Mouse (Mus musculus): ENCODE data around the gene Gm10800. TPM values are rescaled to one million over a fixed set of nuclear protein-coding genes. Genes with fewer than 3 reads are reported as not detected.

Gene Gm10800
- 133 TPM for polyA plus RNA-seq (2017; shearing (Covaris generic))

DNA sequence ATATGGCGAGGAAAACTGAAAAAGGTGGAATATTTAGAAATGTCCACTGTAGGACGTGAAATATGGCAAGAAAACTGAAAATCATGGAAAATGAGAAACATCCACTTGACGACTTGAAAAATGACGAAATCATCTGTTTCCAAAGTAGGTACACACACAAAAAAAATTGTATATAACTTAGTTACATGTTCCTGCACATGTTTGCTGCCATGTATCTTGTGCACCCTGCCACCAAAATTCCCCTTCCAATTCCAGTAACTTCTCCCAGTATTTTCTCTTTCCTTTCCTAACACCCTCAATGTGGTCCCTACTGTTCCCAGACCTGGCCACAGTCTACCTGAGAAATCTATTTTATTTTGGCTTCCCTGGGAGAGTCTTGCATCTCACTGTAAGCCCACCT lies at the start of gene Gm10800:
Gm10800 (minus strand) TSS at position 101 of the 400 bp plus-strand sequence.

DNA sequence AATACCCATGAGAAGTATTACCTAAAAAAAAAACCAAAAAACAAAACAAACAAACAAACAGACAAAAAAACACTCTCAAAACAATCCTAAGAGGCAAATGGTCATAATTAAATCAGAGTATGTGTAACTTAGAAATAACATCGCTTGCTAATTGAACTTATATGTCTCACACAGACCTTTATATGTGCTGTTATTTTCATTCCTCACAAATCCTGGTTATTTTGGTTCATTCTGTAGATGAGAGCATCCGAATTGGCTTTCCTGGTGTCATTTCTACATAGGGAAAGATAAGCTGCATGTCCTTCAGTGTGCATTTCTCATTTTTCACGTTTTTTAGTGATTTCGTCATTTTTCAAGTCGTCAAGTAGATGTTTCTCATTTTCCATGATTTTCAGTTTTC lies 5.2 kb downstream of the Gm10800 start, which contains the start of gene Gm10801:
Gm10801 (plus strand) TSS at position 301 of the 400 bp plus-strand sequence.

Other genes with a start within 250 kb of the Gm10800 start
- 33.3 TPM for gene Gm10801, start 5.1 kb downstream of the Gm10800 start, polyA plus RNA-seq (2017; shearing (Covaris generic))

Measured in activated CD4-positive, CD25-positive, alpha-beta regulatory T cell, adult 9 weeks (primary cell).